Mouse (Mus musculus) megakaryocyte, embryonic 14.5 days (primary cell): ENCODE data around the gene Klhl25.

Experiments
- FLI1 ChIP-seq: IDR thresholded peaks from 2 replicates; pipeline ENCODE4 v1.6.1; 2012; ENCODE audit warnings: low read length, inconsistent platforms, mixed read lengths
- GATA1 ChIP-seq: IDR thresholded peaks from 3 replicates; pipeline ENCODE4 v1.6.1; 2012; ENCODE audit warnings: mixed read lengths, low read length, inconsistent platforms, borderline replicate concordance

DNA sequence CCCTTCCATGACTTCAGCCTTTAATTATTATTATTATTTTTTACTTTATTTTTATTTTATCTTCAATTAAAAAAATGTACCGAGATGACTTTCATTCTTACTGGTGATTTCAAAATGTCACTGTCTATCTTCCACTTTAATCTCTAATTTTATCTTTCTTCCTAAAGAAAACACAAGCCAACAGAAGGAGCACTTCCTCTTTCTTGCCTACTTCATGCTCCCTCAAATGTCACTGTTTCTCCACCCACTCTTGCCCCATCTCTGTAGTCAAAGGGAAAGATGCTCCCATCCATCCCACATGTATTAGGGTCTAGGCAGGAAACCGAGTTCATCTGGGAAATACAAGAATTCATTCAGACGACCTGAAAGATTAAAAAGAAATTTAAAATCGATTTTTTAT, 51.8 kb downstream of the Klhl25 start:
- TF ChIP-seq GATA1 (no peak), FLI1 (no peak)
